Mouse (Mus musculus) myocyte (in vitro differentiated cells): ENCODE data around the gene Mdh1. TPM values are rescaled to one million over a fixed set of nuclear protein-coding genes. Genes with fewer than 3 reads are reported as not detected.

Source experiments
- H3K27me3 ChIP-seq: one replicate; pipeline ENCODE4 v1.6.1; 2011; ENCODE audit not compliant: control insufficient read depth, insufficient read depth, insufficient read length
- H3K36me3 ChIP-seq: one replicate; pipeline ENCODE4 v1.6.1; 2011; ENCODE audit not compliant: control insufficient read depth, insufficient read depth
- H3K4me2 ChIP-seq: one replicate; pipeline ENCODE4 v1.6.1; 2011; ENCODE audit warnings: low read depth, control low read depth
- H3K4me3 ChIP-seq: one replicate; pipeline ENCODE4 v1.5.1; 2011; ENCODE audit warnings: mild to moderate bottlenecking, control low read depth, moderate library complexity
- H3K79me2 ChIP-seq: one replicate; pipeline ENCODE4 v1.6.1; 2011; ENCODE audit not compliant: control insufficient read depth, insufficient read depth
- H3ac ChIP-seq: one replicate; pipeline ENCODE4 v1.6.1; 2011; ENCODE audit not compliant: control insufficient read depth, insufficient read length
- CEBPB ChIP-seq: IDR thresholded peaks from 2 replicates; pipeline ENCODE4 v1.6.1; 2011; ENCODE audit warnings: mild to moderate bottlenecking, moderate library complexity; ENCODE audit not compliant: poor library complexity, insufficient read depth, severe bottlenecking
- E2F4 ChIP-seq: IDR thresholded peaks from one replicate; pipeline ENCODE4 v1.6.1; 2011; ENCODE audit warnings: mild to moderate bottlenecking, control low read depth, moderate library complexity; ENCODE audit not compliant: insufficient read depth
- MAX ChIP-seq: IDR thresholded peaks from one replicate; pipeline ENCODE4 v1.6.1; 2011; ENCODE audit warnings: low read depth, mild to moderate bottlenecking, control low read depth
- MYOD1 ChIP-seq, 3 experiments: IDR thresholded peaks; one replicate each; pipeline ENCODE4 v1.6.1; 2011; ENCODE audit warnings: control low read depth in 2 of 3, low read depth in 2 of 3, mild to moderate bottlenecking in 2 of 3, moderate library complexity in 1 of 3; ENCODE audit not compliant: insufficient read length in 2 of 3, control insufficient read depth in 1 of 3
- MYOG ChIP-seq, 3 experiments: IDR thresholded peaks; one replicate each; pipeline ENCODE4 v1.6.1; 2011; ENCODE audit warnings: control low read depth in 2 of 3, low read depth in 2 of 3, mild to moderate bottlenecking in 2 of 3; ENCODE audit not compliant: insufficient read length in 2 of 3, control insufficient read depth in 1 of 3, insufficient read depth in 1 of 3
- POLR2A ChIP-seq: IDR thresholded peaks from one replicate; pipeline ENCODE4 v1.6.1; 2011; ENCODE audit warnings: low read depth, mild to moderate bottlenecking, control low read depth, moderate library complexity; ENCODE audit not compliant: insufficient read length
- POLR2AphosphoS2 ChIP-seq: IDR thresholded peaks from one replicate; pipeline ENCODE4 v1.6.1; 2011; ENCODE audit warnings: low read depth, control low read depth; ENCODE audit not compliant: insufficient read length
- REST ChIP-seq: IDR thresholded peaks from one replicate; pipeline ENCODE4 v1.6.1; 2011; ENCODE audit warnings: mild to moderate bottlenecking, control low read depth, moderate library complexity; ENCODE audit not compliant: insufficient read depth, insufficient read length
- SRF ChIP-seq: IDR thresholded peaks from one replicate; pipeline ENCODE4 v1.6.1; 2011; ENCODE audit warnings: low read depth; ENCODE audit not compliant: control insufficient read depth, insufficient read length
- TCF12 ChIP-seq: IDR thresholded peaks from one replicate; pipeline ENCODE4 v1.6.1; 2011; ENCODE audit warnings: mild to moderate bottlenecking, control low read depth; ENCODE audit not compliant: poor library complexity, insufficient read depth, severe bottlenecking
- TCF3 ChIP-seq: IDR thresholded peaks from one replicate; pipeline ENCODE4 v1.6.1; 2011; ENCODE audit warnings: low read depth, control low read depth; ENCODE audit not compliant: insufficient read length
- USF1 ChIP-seq: IDR thresholded peaks from one replicate; pipeline ENCODE4 v1.6.1; 2011; ENCODE audit warnings: low read depth, mild to moderate bottlenecking, control low read depth, moderate library complexity
- polyA plus RNA-seq: library from polyadenylated mRNA; unstranded; fragments of >200 nt; fragmentation: generic; extraction: Trizol; gene quantifications from one replicate; pipeline ENCODE4 v1.2.1, GENCODE M21; 2012; ENCODE audit warnings: missing spikeins

The Mdh1 gene
- polyA plus RNA-seq, 1 experiment, result 184 TPM

GRCm38 (mm10) chr11:21549754-21550153 lies 22.4 kb downstream of the Mdh1 start:
- Histone ChIP-seq H3K79me2 (no peaks in the 10 kb centered on the region), H3K4me2 (peak overlapping the region; percentile 12), H3K36me3 (no peaks in the 10 kb centered on the region), H3ac (no peak overlapping the region), H3K4me3 (no peak overlapping the region), H3K27me3 (no peaks in the 10 kb centered on the region)
- TF ChIP-seq MYOG (IDR thresholded peaks at IDR 0.05; ENCODE audit: control insufficient read depth in 1 of 3, insufficient read depth in 1 of 3, insufficient read length in 2 of 3, low read depth in 2 of 3) (no peak), TCF12 (no peak), E2F4 (no peak), MYOD1 (IDR thresholded peaks at IDR 0.05; ENCODE audit: control insufficient read depth in 1 of 3, insufficient read length in 2 of 3, low read depth in 2 of 3) (no peak), SRF (no peak), TCF3 (no peak)

- Histone ChIP-seq H3K4me3 (no peak overlapping the region), H3ac (no peak overlapping the region), H3K79me2 (no peaks in the 10 kb centered on the region), H3K27me3 (no peaks in the 10 kb centered on the region), H3K4me2 (no peak overlapping the region), H3K36me3 (no peaks in the 10 kb centered on the region)
- TF ChIP-seq SRF (no peak), REST (no peak), POLR2AphosphoS2 (no peak), MAX (no peak), USF1 (no peak), MYOD1 (IDR thresholded peaks at IDR 0.05; ENCODE audit: control insufficient read depth in 1 of 3, insufficient read length in 2 of 3, low read depth in 2 of 3) (no peak), CEBPB (no peak), TCF3 (no peak), E2F4 (no peak), MYOG (IDR thresholded peaks at IDR 0.05; ENCODE audit: control insufficient read depth in 1 of 3, insufficient read depth in 1 of 3, insufficient read length in 2 of 3, low read depth in 2 of 3) (no peak), TCF12 (no peak), POLR2A (no peak)
Observed at GRCm38 (mm10) chr11:21549052-21549451, 23.1 kb downstream of the Mdh1 start.

DNA sequence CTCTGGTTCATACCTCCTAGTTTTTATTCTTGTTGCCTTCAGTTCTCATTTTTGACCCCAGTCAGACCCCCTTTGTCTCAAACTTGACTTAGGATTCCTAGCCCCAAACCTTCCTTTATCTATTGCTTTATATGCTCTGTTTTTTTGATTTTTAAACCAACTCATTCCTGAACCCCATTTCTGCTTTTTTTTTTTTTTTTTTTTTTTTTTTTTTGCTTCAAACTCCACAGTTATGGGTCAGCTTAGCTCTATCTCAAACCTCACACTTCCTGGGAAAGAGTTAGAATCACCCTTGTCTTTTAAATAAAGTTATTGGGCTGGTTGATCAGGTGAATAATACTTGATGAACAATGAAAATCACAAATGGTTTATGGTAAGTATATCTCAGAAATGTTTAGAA lies 24.6 kb downstream of the Mdh1 start:
- Histone ChIP-seq H3K36me3 (no peaks in the 10 kb centered on the region), H3ac (no peak overlapping the region), H3K79me2 (no peaks in the 10 kb centered on the region), H3K27me3 (no peaks in the 10 kb centered on the region), H3K4me2 (no peak overlapping the region), H3K4me3 (no peak overlapping the region)
- TF ChIP-seq POLR2AphosphoS2 (no peak), TCF12 (no peak), SRF (no peak), MYOD1 (IDR thresholded peaks at IDR 0.05; ENCODE audit: control insufficient read depth in 1 of 3, insufficient read length in 2 of 3, low read depth in 2 of 3) (no peak), E2F4 (no peak), CEBPB (no peak), MYOG (IDR thresholded peaks at IDR 0.05; ENCODE audit: control insufficient read depth in 1 of 3, insufficient read depth in 1 of 3, insufficient read length in 2 of 3, low read depth in 2 of 3) (no peak), TCF3 (no peak), USF1 (no peak), MAX (no peak), REST (no peak), POLR2A (no peak)

DNA sequence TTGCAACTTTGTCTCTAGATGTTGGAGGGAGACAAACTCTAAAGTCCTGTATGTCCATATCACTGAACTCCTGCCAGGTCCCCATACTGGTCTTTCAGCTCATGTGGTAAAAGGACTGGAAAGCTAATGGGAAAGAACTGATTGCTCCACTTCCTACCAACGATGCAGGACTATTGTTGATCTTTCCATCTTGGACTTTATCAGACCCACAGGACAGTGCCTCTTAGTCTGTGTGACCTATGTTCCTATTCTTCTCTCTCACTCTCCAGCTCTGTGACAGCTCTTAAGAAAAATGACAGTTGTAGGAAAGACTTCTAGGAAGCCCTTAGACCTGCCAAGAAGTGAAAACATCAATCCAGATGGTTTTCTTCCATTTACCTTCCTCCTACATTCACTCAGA lies 25.5 kb downstream of the Mdh1 start:
- Histone ChIP-seq H3K79me2 (no peaks in the 10 kb centered on the region), H3K4me3 (no peak overlapping the region), H3K4me2 (no peak overlapping the region), H3K27me3 (no peaks in the 10 kb centered on the region), H3ac (no peak overlapping the region), H3K36me3 (no peaks in the 10 kb centered on the region)
- TF ChIP-seq POLR2A, result no peak
- no peak for TF ChIP-seq SRF
- no peak for TF ChIP-seq TCF12
- no peak for TF ChIP-seq USF1
- no peak for TF ChIP-seq MAX
- no peak for TF ChIP-seq MYOD1 (IDR thresholded peaks at IDR 0.05; ENCODE audit: control insufficient read depth in 1 of 3, insufficient read length in 2 of 3, low read depth in 2 of 3)
- no peak for TF ChIP-seq CEBPB
- TF ChIP-seq POLR2AphosphoS2, result no peak
- TF ChIP-seq REST, result no peak
- no peak for TF ChIP-seq TCF3
- TF ChIP-seq MYOG (IDR thresholded peaks at IDR 0.05; ENCODE audit: control insufficient read depth in 1 of 3, insufficient read depth in 1 of 3, insufficient read length in 2 of 3, low read depth in 2 of 3), result no peak
- no peak for TF ChIP-seq E2F4

DNA sequence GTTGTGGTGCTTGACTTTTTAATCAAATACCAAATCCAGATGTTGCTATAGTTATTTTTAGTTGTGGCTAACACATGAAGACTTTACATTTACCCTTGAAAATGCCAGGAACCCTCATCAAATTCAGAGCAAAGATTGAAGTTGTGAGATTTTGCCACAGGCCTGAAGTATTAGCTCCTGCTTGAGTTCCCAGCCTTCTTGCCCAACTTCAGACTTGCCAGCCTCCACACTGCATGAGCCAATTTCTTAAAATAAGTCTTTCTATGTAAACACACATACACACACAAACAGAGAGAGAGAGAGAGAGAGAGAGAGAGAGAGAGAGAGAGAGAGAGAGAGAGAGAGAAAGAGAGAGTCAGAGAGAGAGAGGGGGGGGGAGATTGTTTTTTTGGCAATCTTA lies 26.2 kb downstream of the Mdh1 start:
- Histone ChIP-seq H3K4me2 (no peak overlapping the region), H3K27me3 (no peaks in the 10 kb centered on the region), H3K79me2 (no peaks in the 10 kb centered on the region), H3K4me3 (no peak overlapping the region), H3K36me3 (no peaks in the 10 kb centered on the region), H3ac (no peak overlapping the region)
- TF ChIP-seq CEBPB, result no peak
- no peak for TF ChIP-seq USF1
- TF ChIP-seq MYOG (IDR thresholded peaks at IDR 0.05; ENCODE audit: control insufficient read depth in 1 of 3, insufficient read depth in 1 of 3, insufficient read length in 2 of 3, low read depth in 2 of 3), result no peak
- no peak for TF ChIP-seq TCF12
- no peak for TF ChIP-seq MYOD1 (IDR thresholded peaks at IDR 0.05; ENCODE audit: control insufficient read depth in 1 of 3, insufficient read length in 2 of 3, low read depth in 2 of 3)
- no peak for TF ChIP-seq POLR2AphosphoS2
- no peak for TF ChIP-seq MAX
- TF ChIP-seq SRF, result no peak
- no peak for TF ChIP-seq POLR2A
- TF ChIP-seq TCF3, result no peak
- TF ChIP-seq E2F4, result no peak
- TF ChIP-seq REST, result no peak
